Mouse (Mus musculus): Measurements from ENCODE around the gene Gja8.

DNA sequence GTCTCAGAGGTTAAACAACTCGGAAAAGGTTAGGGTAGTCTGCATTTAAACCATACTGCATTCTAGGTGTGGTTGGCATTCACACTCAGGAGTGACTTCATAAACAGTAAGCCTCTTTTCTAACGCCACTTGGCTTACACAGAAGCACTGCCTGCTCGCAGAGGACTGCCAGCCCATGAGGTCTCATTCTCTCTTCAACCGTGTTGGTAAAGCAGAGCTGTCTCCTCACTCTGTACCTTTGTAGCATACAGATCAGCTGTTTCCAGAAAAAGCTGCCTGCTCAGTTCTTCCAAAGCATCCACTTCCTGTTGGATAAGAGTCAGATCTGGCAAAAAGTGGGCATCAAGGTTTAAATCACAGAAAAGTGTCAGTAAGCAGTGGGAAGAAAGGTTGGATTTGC is 45.4 kb downstream of the Gja8 start:
- no peak for TF ChIP-seq POLR2A (IDR thresholded peaks at IDR 0.05; ENCODE audit: extremely low read depth, insufficient read depth, low read length)
- TF ChIP-seq CTCF (IDR thresholded peaks at IDR 0.05; ENCODE audit: extremely low read depth, insufficient read depth, low read length): no peak
